Mouse (Mus musculus) G1E-ER4 (cell line): ENCODE data around the gene Cdkl4. TPM values are rescaled to one million over a fixed set of nuclear protein-coding genes. Genes with fewer than 3 reads are reported as not detected.

ENCODE experiments used
- GATA1 ChIP-seq: IDR thresholded peaks from one replicate; pipeline ENCODE4 v1.8.0; 2012; ENCODE audit warnings: low read length, inconsistent platforms
- polyA plus RNA-seq: library from polyadenylated mRNA; stranded (reverse); fragments of >175 nt; gene quantifications from 2 replicates; pipeline ENCODE4 v1.2.3, GENCODE M21; 2012

The Cdkl4 gene
- polyA plus RNA-seq, 1 experiment: not detected

- no peak for TF ChIP-seq GATA1
Observed at GRCm38 (mm10) chr17:80537136-80537535, 40.5 kb downstream of the Cdkl4 start.

GRCm38 (mm10) chr17:80535633-80536032 lies 42.0 kb downstream of the Cdkl4 start:
- no peak for TF ChIP-seq GATA1

- TF ChIP-seq GATA1: no peak
Observed at GRCm38 (mm10) chr17:80523231-80523630, 54.4 kb downstream of the Cdkl4 start.

- TF ChIP-seq GATA1: no peak
Observed at GRCm38 (mm10) chr17:80522229-80522556, 55.4 kb downstream of the Cdkl4 start.

- TF ChIP-seq GATA1: no peak
Observed at GRCm38 (mm10) chr17:80521521-80522228, 55.9 kb downstream of the Cdkl4 start.

- no peak for TF ChIP-seq GATA1
Observed at GRCm38 (mm10) chr17:80520537-80520936, 57.1 kb downstream of the Cdkl4 start.

- no peak for TF ChIP-seq GATA1
Observed at GRCm38 (mm10) chr17:80518811-80519210, 58.8 kb downstream of the Cdkl4 start.

- no peak for TF ChIP-seq GATA1
Observed at GRCm38 (mm10) chr17:80517244-80517643, 60.4 kb downstream of the Cdkl4 start.

GRCm38 (mm10) chr17:80515956-80516355 lies 61.7 kb downstream of the Cdkl4 start:
- no peak for TF ChIP-seq GATA1

GRCm38 (mm10) chr17:80515513-80515912 lies 62.1 kb downstream of the Cdkl4 start:
- no peak for TF ChIP-seq GATA1

GRCm38 (mm10) chr17:80513766-80514165 lies 63.8 kb downstream of the Cdkl4 start:
- no peak for TF ChIP-seq GATA1

- no peak for TF ChIP-seq GATA1
Observed at GRCm38 (mm10) chr17:80510459-80510855, 67.2 kb downstream of the Cdkl4 start.

- TF ChIP-seq GATA1: no peak
Observed at GRCm38 (mm10) chr17:80509494-80510458, 67.8 kb downstream of the Cdkl4 start.

- no peak for TF ChIP-seq GATA1
Observed at GRCm38 (mm10) chr17:80505766-80506165, 71.8 kb downstream of the Cdkl4 start.

- no peak for TF ChIP-seq GATA1
Observed at GRCm38 (mm10) chr17:80505342-80505741, 72.3 kb downstream of the Cdkl4 start.

- no peak for TF ChIP-seq GATA1
Observed at GRCm38 (mm10) chr17:80501805-80502172, 75.8 kb downstream of the Cdkl4 start.
